16 mouse cellular contexts compared by ENCODE assay signal in the genomic region with DNA sequence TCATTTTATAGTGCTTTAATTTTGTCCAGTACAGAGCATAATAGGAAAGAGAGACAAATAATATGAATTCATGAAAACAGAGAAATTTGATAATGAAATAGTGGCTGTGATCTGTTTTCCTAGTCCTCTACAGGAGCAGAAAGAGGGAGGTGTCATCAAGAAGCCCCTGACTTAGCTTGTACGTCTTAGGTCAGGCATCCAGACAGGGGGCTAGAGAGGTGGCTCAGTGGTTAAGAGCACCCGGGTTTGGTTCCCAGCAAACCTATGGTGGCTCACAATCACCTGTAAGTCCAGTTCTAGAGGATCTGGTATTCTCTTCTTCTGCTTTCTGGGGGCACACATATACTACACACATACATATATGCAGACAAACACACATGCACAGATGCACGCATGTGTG.
"Had no signal": no experiment of that assay in that cellular context is flagged by ENCODE, and none has a peak within 500 bp of the region (broad histone marks: within the 10 kb centered on the region; RNA-seq: fewer than 3 reads in every experiment).

No protein-coding gene starts in this region.

- H3K4me3 ChIP-seq: neural tube, embryonic 13.5 days; neural tube, embryonic 15.5 days; stomach, embryonic 15.5 days had no signal

- H3K9me3 ChIP-seq: neural tube, embryonic 13.5 days; neural tube, embryonic 15.5 days; stomach, embryonic 15.5 days had no signal

- H3K27me3 ChIP-seq: neural tube, embryonic 13.5 days; neural tube, embryonic 15.5 days; stomach, embryonic 15.5 days had no signal

- H3K4me2 ChIP-seq: stomach, embryonic 15.5 days had no signal

- H3K27ac ChIP-seq: neural tube, embryonic 13.5 days; neural tube, embryonic 15.5 days; stomach, embryonic 15.5 days; stomach, postnatal 0 days had no signal

- DNase-seq: retina, postnatal 1 day; right cerebral cortex, adult 18-20 months; right cerebral cortex, postnatal 14 days; right cerebral cortex, postnatal 25 days; right cerebral cortex, postnatal 4 days; spleen, adult 18-20 months; thymus, adult 18-20 months; thymus, adult 2 months; thymus, postnatal 14 days; thymus, postnatal 25 days; thymus, postnatal 36 days; thymus, postnatal 4 days had no signal

- H3K4me1 ChIP-seq: neural tube, embryonic 15.5 days; stomach, embryonic 15.5 days had no signal

- H3K9ac ChIP-seq: neural tube, embryonic 13.5 days; neural tube, embryonic 15.5 days; stomach, embryonic 15.5 days had no signal

- H3K36me3 ChIP-seq: neural tube, embryonic 13.5 days; neural tube, embryonic 15.5 days; stomach, embryonic 15.5 days had no signal
